Mouse (Mus musculus) adrenal gland, postnatal 36 days (tissue): ENCODE data around the gene Dpagt1. TPM values are rescaled to one million over a fixed set of nuclear protein-coding genes. Genes with fewer than 3 reads are reported as not detected.
"Not testable (repeated sequence)": the region's sequence is repeated elsewhere in the genome, so short reads cannot be mapped to it uniquely, and the experiment has no call there.

ENCODE experiments used
- DNase-seq, 2 experiments: peaks; one replicate each; pipeline ENCODE4 v3.0.0; 2021; ENCODE audit warnings: mixed read lengths in 1 of 2
- long read RNA-seq, 2 experiments: library from polyadenylated mRNA; stranded (forward); transcript quantifications; one replicate each; pipeline ENCODE4 v2.0.0; 2021; ENCODE audit warnings: borderline sequencing depth in 2 of 2
- total RNA-seq, 2 experiments: library from RNA; stranded (reverse); gene quantifications; 2 replicates each; pipeline ENCODE4 v1.2.3; 2021

Gene Dpagt1
- total RNA-seq: 10 to 100 TPM; 25.3 to 32.7 TPM
- long read RNA-seq, experiment 1, transcript Dpagt1-201 (9 exons, 2,205 nt): major isoform, 17 of 25 reads
- long read RNA-seq, experiment 1, partial matches to known transcripts: 3 of 25 reads
- long read RNA-seq, experiment 1, other reads (novel, unspliced or antisense): 5 of 25 reads
- long read RNA-seq, experiment 2, transcript Dpagt1-201 (9 exons, 2,205 nt): major isoform, 8 of 14 reads
- long read RNA-seq, experiment 2, partial matches to known transcripts: 3 of 14 reads
- long read RNA-seq, experiment 2, other reads (novel, unspliced or antisense): 2 of 14 reads

DNA sequence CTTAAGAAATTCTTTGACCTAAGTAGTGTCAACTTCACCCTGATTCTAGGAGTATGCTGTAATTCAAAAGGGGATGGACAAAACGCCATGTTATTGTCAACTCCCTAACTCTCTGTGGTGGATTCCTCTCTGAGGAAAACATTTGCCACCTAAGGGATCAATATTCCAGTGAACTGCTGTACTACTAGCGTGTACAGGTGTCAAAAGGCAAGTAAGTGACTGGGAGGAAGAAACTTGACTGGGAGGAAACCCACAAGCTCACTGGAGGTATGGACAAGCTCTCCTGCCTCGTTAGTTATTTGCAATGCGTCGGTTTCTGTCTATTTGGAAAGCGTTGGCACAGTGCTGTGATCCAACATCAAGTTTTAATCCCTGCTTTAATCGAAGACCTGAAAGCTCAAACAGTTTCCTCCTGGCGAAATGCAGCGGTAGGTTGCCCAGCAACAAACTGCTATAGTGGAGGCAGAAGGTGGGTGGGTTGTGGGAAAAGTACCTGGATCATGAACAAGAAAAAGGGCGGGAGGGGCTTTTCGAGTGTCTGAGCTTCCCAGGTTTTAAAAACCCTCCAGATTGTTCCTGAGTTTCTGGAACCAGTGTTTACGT is at the start of gene Dpagt1:
Gene Dpagt1, plus strand, starts transcription at position 252 of the 603 bp plus-strand sequence.
- DNase-seq: no peak

DNA sequence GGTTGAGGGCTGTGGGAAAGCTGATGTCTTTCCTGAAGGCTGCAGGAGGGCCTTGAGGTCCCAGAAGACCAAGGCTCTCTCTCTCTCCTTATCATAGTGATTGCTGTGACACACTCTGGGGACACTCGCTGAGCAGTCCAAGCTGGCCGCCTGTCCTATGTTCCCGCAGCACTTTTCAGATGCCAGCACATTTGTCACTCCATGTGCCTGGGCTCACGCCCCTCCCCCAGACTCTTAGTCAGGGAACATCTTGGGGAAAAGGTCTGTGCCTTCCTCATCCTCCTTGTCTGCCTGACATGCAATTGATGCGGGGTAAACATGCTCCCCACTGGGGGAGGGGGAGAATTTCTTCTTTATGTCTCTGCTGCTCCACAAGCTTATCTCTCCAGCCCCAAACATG is 42.6 kb upstream of the Dpagt1 start:
- peak; percentile 71 to 81 for DNase-seq

DNA sequence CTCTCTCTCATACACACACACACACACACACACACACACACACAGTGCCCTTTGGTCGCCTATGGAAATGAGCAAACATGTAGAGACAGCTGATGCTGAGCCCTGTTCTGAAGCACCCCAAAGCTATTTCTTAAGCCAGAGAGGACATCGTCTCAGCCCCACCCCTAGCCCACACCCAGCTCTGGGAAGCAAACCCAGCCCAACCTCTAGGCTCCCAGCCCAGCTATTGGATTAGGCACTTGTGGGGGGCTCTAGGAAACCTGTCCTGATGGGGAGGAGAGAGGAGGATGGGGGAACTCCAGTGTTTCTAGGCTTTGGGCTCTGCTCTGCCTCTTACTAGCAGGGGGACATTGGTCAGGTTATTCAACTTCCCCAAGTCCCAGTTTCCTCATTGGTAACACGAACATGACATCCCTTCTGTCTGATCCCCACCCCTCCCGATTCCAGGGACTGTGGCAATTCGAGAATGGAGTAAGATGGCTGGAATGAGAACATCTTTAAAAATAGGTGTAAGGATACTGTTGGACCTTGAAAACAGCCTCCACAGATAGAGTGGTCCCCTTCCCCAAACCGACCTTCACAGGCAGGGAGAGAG is 39.5 kb upstream of the Dpagt1 start:
- DNase-seq: peak; percentile 29 to 41

DNA sequence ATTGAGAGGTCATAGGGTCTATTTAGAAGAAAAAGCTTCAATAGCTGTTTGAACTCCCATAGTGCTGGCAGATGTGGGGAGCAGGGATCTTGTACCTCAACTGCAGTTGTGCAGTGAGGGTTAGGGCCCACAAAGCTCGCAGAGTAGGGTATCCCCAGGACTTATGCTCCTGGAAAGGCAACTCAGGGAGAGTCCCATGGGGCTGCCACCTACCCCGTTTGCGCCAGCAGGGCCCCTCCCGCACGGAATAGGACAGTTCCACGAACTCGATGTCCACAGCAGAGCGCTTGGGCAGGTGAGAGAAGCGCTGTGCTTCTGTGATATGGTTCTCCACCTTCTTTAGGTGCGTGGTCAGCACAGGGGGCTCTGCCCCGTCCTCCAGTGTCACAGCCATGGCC is 38.8 kb upstream of the Dpagt1 start:
- peak in 1 of 2 experiments; percentile 25 for DNase-seq

DNA sequence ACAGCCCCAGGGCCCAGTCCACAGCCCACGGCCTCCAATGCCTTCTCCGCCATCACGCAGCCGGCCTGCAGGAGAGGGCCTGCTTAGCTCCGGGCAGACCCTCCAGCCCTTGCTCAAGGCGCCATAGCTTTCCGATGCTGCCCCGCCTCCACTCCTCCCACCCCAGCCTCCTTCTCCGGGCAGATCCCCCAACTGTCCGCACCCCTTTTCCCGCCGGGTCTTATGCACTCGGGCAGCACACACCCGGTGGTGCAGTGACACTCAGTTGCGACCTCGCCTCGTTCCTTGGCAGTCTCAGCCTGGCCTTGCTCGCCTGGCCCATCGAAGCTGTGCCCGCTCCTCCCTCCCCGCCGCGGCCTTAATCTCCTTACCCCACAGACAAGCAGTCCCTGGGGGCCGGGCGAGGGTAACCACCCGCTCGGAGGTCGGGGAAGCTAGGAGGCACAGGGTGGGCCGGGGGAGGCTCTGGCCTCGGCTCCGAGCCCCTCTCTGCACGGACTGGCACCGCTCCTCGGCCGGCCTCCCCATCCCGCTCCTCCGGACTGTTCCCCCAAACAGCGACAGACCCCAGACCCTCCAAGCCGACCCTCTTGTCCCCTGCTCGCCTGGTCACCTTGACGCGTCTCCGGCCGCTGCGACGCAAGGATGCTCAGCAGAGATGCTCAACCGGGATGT is 38.3 kb upstream of the Dpagt1 start:
- peak; percentile 66 to 74 for DNase-seq

DNA sequence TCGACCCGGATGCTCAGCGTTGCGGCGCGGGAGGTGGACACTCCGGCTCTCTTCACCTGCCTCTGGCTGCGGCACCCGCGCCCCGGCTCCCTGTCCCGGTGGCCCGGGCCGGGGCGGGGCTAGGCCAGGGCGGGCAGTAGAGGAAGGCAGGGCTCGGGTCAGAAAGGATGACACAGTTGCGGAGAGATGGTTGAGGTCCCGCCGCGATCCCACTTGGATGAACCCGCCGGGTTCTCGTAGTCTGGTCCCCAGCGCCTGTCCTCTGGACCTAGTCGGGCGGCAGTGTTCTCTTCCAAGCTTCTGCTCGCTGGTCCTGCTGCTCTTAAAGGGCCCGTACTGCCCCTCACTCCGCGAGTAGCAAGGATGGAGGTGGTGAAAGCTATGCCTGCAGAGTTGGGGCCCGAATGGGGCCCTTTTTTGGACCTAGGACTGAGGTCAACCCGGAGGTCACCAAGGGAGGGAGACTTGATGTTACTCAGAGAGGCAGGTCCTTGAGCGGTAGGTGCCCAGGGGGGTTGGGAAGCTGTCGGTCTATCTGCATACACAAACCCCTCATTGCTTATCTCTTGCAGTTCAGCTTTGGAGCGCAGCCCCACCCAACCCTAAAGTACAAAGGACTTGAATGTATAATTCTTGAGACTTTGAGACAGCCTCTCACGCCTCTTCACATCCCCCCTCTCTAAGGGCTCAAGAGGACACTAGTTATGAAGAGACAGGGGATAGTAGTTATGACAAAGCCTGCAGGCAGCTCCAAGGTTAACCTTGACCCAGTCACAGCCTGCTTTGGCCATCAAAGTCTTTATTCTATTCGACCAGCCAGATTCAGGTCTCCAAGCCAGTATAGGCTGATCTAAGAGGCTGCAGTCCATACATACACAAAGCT is 37.5 kb upstream of the Dpagt1 start, which contains the start of gene Abcg4:
Gene Abcg4, minus strand, starts transcription at position 540 of the 883 bp plus-strand sequence.
- peak; percentile 64 to 78 for DNase-seq

DNA sequence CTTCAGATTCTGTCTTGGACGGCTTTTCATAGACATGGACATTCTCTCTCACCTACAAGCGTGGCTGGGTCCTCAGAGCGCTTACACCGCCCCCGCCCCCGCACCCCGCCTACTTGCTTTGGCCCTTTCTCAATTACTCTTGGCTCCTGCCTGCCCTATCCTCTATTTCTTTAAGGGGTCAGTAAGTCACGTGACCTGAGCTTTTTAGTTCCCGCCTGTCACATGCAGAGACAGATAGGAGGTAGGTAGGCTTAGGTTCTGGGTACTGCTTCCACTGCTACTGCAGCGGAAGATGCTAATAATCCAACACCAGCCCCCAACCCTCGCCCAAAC is 36.9 kb upstream of the Dpagt1 start:
- peak in 1 of 2 experiments; percentile 26 for DNase-seq

DNA sequence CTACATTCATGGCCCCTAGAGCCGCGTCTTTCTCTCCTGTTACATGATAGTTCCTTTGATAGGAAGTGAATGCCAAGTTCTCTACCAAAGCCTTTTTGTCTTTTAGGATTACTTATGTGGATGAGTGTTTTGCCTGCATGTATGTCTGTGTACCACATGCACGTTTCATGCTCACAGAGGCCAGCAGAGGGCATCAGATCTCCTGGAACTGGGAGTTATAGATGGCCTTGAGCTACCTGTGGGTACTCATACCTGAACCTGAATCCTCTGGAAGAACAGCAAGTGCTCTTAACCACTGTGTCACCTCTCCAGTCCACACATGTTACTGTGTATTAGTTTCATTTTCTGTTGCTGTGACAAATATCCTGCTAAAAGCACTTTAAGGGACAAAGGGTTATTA is 33.3 kb upstream of the Dpagt1 start:
- peak; percentile 40 to 60 for DNase-seq

DNA sequence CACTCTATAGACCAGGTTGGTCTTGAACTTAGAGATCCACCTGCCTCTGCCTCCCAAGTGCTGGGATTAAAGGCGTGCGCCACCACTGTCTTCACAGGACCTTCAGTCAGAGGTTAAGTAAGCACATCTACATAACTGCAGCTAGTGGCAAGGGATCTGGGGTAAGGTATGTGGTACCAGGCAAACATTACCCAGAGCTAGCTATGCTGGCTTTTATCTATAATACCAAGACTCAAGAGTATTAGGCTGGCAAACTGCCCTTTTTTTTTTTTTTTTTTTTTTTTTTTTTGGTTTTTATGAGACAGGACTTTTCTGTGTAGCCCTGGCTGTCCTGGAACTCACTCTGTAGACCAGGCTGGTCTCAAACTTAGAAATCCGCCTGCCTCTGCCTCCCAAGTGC is 25.8 kb upstream of the Dpagt1 start:
- not testable (repeated sequence) for DNase-seq

DNA sequence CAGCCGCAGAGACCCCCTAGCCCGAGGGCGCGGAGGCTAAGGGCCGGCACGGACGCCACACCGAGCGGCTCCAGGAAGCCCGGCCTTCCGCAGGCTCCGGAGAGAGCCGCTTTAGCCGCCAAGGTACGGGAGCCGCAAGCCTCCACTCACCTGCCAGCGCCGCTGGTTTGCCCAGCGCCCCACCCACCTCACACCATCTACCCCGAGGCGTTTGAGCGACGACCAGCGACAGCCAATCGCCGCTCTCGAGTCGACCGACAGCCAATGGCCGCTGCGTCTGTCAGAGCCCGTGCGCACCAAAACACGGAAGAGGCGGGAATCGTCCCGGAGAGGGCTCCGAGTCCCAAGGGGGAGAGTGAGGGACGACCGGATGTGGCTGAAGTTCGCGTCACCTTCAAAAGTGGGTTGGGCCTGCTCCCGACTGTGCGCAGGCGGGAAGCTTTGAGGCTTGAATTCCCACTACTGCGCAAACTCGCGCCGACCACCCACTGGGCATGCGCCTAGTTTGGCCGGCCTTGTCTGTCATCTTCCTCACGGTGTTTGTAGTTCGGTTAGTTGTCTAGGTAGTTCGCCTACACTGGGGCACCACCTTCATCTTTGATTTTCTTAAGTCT is 20.2 kb upstream of the Dpagt1 start, which contains the start of gene Hinfp:
Gene Hinfp, minus strand, starts transcription at position 206 of the 614 bp plus-strand sequence.
- DNase-seq: peak; percentile 98 to 99

DNA sequence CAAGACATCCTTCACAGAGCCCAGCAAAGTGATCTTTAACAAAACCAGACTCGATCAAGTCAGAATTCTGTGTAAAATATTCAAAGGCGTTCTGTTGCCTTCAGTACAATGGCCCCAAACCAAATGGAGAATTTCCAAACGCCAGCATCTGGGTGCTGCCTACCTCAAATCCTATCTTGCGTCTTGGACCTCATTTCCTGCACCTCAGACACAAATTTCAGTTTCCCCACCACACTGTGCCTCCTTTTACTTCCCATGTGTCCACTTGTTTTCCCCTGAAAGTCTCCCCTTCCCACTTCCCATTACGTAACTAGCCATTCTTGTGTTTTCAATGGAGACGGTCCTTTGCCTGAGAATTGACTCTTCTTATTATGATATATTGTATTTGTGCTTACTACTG is 19.3 kb upstream of the Dpagt1 start:
- DNase-seq: no peak

DNA sequence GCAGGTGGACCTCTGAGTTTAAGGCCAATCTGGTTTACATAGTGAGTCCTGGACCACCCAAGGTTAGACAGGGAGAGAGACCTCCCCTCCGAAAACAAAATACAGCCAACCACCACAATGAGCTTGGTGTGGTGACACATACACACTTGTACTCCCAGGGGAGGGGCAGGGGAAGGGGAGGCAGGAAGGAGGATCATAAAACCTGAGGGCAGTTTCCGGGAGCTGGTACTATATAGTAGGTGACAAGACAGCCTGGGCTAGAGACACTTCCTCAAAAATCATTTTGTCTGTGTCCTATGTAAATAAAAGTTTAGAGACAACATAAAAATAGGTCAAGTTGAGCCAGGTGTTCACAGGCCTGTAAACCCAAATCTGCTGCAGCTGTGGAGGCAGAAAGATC is 18.6 kb upstream of the Dpagt1 start:
- no peak for DNase-seq

DNA sequence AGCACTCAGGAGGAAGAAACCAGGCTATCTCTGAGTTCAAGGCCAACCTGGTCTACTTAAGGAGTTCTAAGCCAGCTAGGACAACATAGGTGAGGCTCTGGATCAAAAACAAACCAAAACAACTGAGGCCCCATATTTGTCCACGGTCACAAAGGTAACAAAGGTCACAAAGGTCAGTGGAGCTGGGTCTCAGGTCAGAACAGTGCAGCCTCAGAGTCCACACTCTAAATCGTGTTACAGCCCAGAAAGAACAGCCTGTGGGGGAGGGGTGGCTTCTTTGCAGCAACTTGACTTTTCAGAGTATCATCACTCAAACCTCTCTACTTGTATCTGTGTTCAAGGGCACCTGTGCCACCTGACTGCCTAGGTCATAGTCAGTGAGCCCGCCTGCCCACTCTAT is 16.1 kb upstream of the Dpagt1 start:
- DNase-seq: no peak

DNA sequence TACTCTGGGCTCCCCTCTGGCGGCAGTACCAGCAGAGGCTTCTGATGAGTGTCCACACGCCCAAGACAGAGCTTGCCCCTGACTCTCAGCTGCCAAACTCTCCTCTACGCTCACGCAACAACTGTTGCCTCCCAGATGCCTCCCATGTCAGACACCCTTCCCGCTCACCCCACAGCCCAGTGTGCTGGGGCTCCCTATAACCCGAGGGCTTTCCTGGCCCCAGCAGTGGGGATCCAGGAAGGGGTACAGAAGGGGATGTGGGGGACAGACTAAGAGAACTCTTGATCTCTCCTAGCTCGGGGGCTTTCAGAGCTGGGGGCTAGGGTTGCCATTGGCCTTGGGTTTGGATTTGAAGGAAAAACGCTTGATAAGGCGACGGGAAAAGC is 15.1 kb upstream of the Dpagt1 start:
- DNase-seq: no peak

DNA sequence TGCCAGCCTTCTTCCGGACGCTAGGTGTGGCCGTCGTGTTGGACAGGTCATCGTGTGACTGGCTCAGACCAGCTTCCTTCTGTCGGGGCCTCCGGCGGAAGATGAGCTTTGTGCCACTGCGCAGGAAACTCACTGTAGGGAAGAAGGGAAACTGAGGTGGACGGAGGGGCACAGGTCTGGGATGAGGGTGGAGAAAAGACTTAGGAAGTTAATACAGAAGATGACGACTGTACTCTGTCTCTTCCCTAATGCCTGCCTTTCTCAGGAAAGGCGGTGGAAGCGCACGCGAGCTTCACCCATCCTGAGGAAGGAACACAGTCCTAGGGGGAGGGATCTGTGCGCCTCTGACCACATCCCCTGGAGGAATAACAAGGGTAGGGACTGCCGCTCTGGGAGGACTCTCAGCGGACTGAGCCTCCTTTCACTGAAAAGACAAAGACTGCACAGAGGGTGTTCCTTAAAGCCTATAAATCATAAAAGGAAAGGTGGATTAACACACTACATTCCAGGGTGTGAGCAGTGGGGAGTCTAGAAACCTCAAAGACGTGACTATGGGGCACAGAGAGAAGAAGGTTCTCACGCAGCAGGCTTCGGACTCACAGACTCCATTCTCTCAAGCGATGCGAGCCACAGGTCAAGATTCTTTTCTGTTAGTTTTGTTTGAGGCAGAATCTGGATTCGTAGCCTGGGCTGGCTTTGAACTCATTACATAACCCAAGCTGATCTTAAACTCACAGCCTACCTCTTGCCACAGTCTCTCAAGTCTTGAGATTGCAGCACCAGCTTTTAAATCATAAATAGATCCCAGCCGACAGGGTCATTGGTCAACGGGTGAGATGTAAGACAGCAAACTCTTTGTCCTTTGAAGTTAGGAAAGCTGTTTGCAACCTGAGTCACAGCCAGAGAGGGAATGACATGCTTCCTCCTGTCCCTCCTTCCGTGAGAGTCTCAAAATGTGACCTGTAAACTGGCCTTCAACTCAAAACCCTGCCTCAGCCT is 14.4 kb upstream of the Dpagt1 start:
- DNase-seq: peak; percentile 38 to 40

DNA sequence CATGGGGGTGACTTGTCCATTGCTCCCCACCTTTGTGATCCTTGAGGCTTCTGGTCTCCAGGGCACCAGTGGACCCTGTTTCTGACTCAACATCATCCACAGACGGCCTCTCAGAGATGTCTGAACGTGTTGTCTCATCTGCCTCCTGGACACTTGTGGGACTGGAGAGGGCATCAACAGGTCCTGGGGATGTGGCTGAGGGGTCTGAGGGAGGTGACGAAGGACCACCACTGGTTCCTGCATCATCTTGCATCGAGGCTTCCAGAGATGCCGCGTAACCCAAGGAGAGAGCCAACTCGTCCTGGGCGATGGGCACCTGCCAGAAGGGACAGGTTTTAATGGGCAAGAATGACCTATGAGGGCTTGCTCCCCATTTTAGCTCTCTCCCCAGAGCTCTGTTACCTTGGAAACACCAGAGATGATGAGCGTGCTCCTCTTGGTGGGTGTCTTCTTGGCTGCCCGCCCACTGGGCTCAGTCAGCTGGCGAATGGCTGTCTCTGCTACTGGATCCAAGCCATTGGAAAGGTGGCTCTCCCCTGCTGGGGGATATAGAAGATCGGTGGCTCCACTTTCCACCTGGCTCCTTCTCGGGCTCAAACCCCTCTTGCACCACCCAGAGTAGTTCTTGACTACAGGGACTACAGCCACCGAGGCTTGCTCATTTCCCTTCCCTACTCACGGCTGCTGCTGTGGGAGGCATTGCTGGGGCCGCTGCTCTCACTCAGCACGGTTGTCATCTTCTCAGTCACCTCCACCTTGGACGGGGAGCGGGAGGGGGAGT is 12.2 kb upstream of the Dpagt1 start:
- DNase-seq: peak in 1 of 2 experiments; percentile 33

DNA sequence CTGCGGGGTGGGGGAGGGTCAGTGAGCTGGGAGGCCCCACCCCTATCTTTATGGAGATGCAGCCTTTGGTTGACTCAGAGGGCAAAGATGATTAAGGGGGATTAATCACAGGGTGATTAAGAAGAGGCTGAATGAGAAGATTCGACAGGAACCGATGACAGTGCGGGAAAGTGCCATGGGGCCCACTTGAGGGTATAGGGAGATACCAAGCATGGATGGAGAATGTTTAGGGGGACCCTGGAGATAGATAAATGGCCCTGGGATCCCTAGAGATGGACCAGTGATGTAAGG is 11.6 kb upstream of the Dpagt1 start:
- no peak for DNase-seq

DNA sequence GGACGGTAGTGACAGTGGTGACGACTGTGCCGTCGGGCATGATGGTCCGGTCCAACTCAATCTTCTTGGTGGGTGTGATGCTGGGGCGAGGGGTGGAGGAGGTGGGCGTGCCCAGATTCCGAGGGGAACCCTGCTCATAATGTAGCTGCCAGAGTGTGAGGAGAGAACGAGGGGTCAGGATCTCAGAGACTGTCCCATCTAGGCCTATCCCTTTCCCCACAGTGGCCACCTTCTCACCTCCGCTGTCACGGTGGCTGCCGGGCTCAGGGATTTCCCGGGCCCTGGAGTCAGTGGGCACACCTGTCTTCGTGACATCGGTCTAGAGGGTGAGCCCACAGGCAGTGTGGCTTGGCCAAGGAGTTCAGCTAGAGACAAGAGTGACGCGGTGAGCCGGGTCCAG is 10.9 kb upstream of the Dpagt1 start:
- no peak for DNase-seq

DNA sequence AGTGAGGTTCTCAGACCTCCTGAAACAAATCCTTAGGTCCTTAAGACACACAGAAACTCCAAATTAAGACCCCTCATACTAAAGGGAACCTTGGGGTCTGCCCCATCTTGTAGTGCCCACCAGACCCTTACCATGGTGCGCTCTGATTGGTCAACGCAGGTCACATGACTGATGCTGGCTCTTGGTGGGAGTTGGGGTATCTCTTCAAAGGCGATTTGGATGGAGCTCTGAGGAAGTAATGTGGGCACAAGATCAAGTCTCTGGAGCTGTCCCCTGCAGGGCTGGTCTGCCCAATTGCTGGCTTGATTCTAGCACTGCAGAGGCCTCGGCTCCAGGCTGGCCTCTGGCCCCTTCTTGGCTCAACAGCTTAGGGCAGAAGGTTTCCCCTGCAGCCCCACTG is 8.4 kb upstream of the Dpagt1 start:
- no peak for DNase-seq
